Mouse (Mus musculus): ENCODE results near the gene Gng5. TPM values are rescaled to one million over a fixed set of nuclear protein-coding genes. Genes with fewer than 3 reads are reported as not detected.

The Gng5 gene
- 100 to 1,000 TPM; 403 to 420 TPM for polyA plus RNA-seq (2017; shearing (Covaris generic))

GRCm38 (mm10) chr3:146499431-146500002 is at the start of gene Gng5, which contains the start of gene Spata1:
Gng5 (plus strand) TSS chr3:146499807.
Spata1 (minus strand) TSS chr3:146499753.

GRCm38 (mm10) chr3:146520798-146521651 is 21.4 kb downstream of the Gng5 start, which contains the start of gene Rpf1:
Rpf1 (minus strand) TSS chr3:146521429.

Other genes starting within 250 kb of the Gng5 start
- 1 to 10 TPM; 4.5 to 6.9 TPM for gene Ssx2ip, start 95.2 kb upstream of the Gng5 start, polyA plus RNA-seq (2017; shearing (Covaris generic))
- 1 to 10 TPM; 6.2 to 9.5 TPM for gene Ctbs, start 50.0 kb upstream of the Gng5 start, polyA plus RNA-seq (2017; shearing (Covaris generic))
- gene Spata1, start 54 bp upstream of the Gng5 start, polyA plus RNA-seq (2017; shearing (Covaris generic)), result 10 to 100 TPM in 1 of 2 experiments, 1 to 10 TPM in 1; 7.6 to 15.8 TPM
- 10 to 100 TPM; 63.9 to 84.6 TPM for gene Rpf1, start 21.6 kb downstream of the Gng5 start, polyA plus RNA-seq (2017; shearing (Covaris generic))
- gene Uox, start 70.6 kb downstream of the Gng5 start, polyA plus RNA-seq (2017; shearing (Covaris generic)), result under 1 TPM; 0.07 to 0.62 TPM
- under 1 TPM; 0.08 to 0.17 TPM for gene Dnase2b, start 115.8 kb downstream of the Gng5 start, polyA plus RNA-seq (2017; shearing (Covaris generic))
- gene 4930503B20Rik, start 151.5 kb downstream of the Gng5 start, polyA plus RNA-seq (2017; shearing (Covaris generic)), result not detected
- gene Samd13, start 185.8 kb downstream of the Gng5 start, polyA plus RNA-seq (2017; shearing (Covaris generic)), result under 1 TPM; 0.74 to 0.95 TPM

Measured in inflammation-experienced regulatory T-cells (primary cell).